Mouse (Mus musculus): ENCODE measurements around the gene Orc2. TPM values are rescaled to one million over a fixed set of nuclear protein-coding genes. Genes with fewer than 3 reads are reported as not detected.

The Orc2 gene
- polyA plus RNA-seq, 2 experiments = 21.2 to 39.0 TPM

GRCm38 (mm10) chr1:58445143-58445722 is 59.7 kb downstream of the Orc2 start, which contains the start of the genes Nif3l1 and Ppil3:
Nif3l1 (plus strand) TSS chr1:58445151.
Ppil3 (minus strand) TSS chr1:58445486.
- H3K27ac ChIP-seq = peak within 1 kb of the TSS; percentile 56

GRCm38 (mm10) chr1:58444691-58445090 is 60.2 kb downstream of the Orc2 start:
- no peaks in the 10 kb centered on the region for H3K9me3 ChIP-seq (ENCODE audit: control insufficient read depth, low read length)
- peaks cover 4 to 11% of the 10 kb centered on the region in 2 experiments for H3K4me1 ChIP-seq (replicated peaks; ENCODE audit: control insufficient read depth in 2 of 2, insufficient read depth in 2 of 2, low read length in 1 of 2)
- no peaks in the 10 kb centered on the region for H3K27me3 ChIP-seq (ENCODE audit: control insufficient read depth, insufficient read depth, low read length)
- H3K4me3 ChIP-seq (ENCODE audit: insufficient read depth in 1 of 2, low read depth in 2 of 2, low read length in 2 of 2) = peak overlapping the region; percentile 65 to 77
- H3K9ac ChIP-seq (replicated peaks) = peak overlapping the region; percentile 77
- H3K27ac ChIP-seq = 0 out of 2 replicates have a peak overlapping the region, but pooled peaks have one; percentile 5
- DNase-seq (ENCODE audit: low read depth in 3 of 3, low spot score in 3 of 3) = no peak
- 7% methylated on average over 10 of the region's 10 CpGs for WGBS (ENCODE audit: insufficient replicate concordance)
- TF ChIP-seq CTCF (IDR thresholded peaks at IDR 0.05; ENCODE audit: low read depth) (no peak), EP300 (IDR thresholded peaks at IDR 0.05; ENCODE audit: low read depth) (no peak)
- peak; percentile 26; the same call in 1 of the 2 replicates for ATAC-seq (ENCODE audit: insufficient read depth)
- H3K36me3 ChIP-seq (replicated peaks; ENCODE audit: control insufficient read depth, insufficient read depth, low read depth) = peaks cover 6% of the 10 kb centered on the region
- peak overlapping the region; percentile 88 for H3K4me2 ChIP-seq (ENCODE audit: low read depth)

More at GRCm38 (mm10) chr1:58445143-58445722, 59.7 kb downstream of the Orc2 start, which contains the start of the genes Nif3l1 and Ppil3:
- DNase-seq (ENCODE audit: low read depth in 3 of 3, low spot score in 3 of 3) = peak; percentile 70 to 79 (median 73)
- peak within 1 kb of the TSS; percentile 77 for H3K9ac ChIP-seq (replicated peaks)
- H3K4me3 ChIP-seq (ENCODE audit: insufficient read depth in 1 of 2, low read depth in 2 of 2, low read length in 2 of 2) = peak within 1 kb of the TSS; percentile 65 to 77
- peak; percentile 93 for ATAC-seq (ENCODE audit: insufficient read depth)
- TF ChIP-seq CTCF (IDR thresholded peaks at IDR 0.05; ENCODE audit: low read depth) = peak; percentile 40
- no peak for TF ChIP-seq EP300 (IDR thresholded peaks at IDR 0.05; ENCODE audit: low read depth)
- H3K9me3 ChIP-seq (ENCODE audit: control insufficient read depth, low read length) = no peaks in the 10 kb centered on the region
- WGBS (ENCODE audit: insufficient replicate concordance) = under 1% methylated on average over 33 of the region's 33 CpGs
- peaks cover 4 to 11% of the 10 kb centered on the region in 2 experiments for H3K4me1 ChIP-seq (replicated peaks; ENCODE audit: control insufficient read depth in 2 of 2, insufficient read depth in 2 of 2, low read length in 1 of 2)
- peak within 1 kb of the TSS; percentile 88 for H3K4me2 ChIP-seq (ENCODE audit: low read depth)
- H3K27me3 ChIP-seq (ENCODE audit: control insufficient read depth, insufficient read depth, low read length) = no peaks in the 10 kb centered on the region
- H3K36me3 ChIP-seq (replicated peaks; ENCODE audit: control insufficient read depth, insufficient read depth, low read depth) = peaks cover 6% of the 10 kb centered on the region; the same call in 1 of the 2 replicates

GRCm38 (mm10) chr1:58424551-58424950 is 80.4 kb downstream of the Orc2 start:
- TF ChIP-seq CTCF (IDR thresholded peaks at IDR 0.05; ENCODE audit: low read depth) = no peak
- TF ChIP-seq EP300 (IDR thresholded peaks at IDR 0.05; ENCODE audit: low read depth) = no peak
- H3K27me3 ChIP-seq (ENCODE audit: control insufficient read depth, insufficient read depth, low read length) = no peaks in the 10 kb centered on the region
- H3K4me3 ChIP-seq (ENCODE audit: insufficient read depth in 1 of 2, low read depth in 2 of 2, low read length in 2 of 2) = peak overlapping the region in 1 of 2 experiments; percentile 100; a peak in 1 of 4 replicates
- DNase-seq (ENCODE audit: low read depth in 3 of 3, low spot score in 3 of 3) (no peak), ATAC-seq (ENCODE audit: insufficient read depth) (no peak)
- no peak overlapping the region for H3K9ac ChIP-seq (replicated peaks)
- no peaks in the 10 kb centered on the region for H3K9me3 ChIP-seq (ENCODE audit: control insufficient read depth, low read length)
- 83% methylated on average over 3 of the region's 3 CpGs for WGBS (ENCODE audit: insufficient replicate concordance)
- peaks cover 5 to 10% of the 10 kb centered on the region in 2 experiments; a peak in 3 of 4 replicates for H3K4me1 ChIP-seq (replicated peaks; ENCODE audit: control insufficient read depth in 2 of 2, insufficient read depth in 2 of 2, low read length in 1 of 2)
- H3K36me3 ChIP-seq (replicated peaks; ENCODE audit: control insufficient read depth, insufficient read depth, low read depth) = peaks cover 23% of the 10 kb centered on the region
- H3K27ac ChIP-seq = no peak overlapping the region; the same call in 1 of the 2 replicates
- peak overlapping the region; percentile 62 for H3K4me2 ChIP-seq (ENCODE audit: low read depth)

GRCm38 (mm10) chr1:58423371-58424248 is 81.3 kb downstream of the Orc2 start, which contains the start of gene Clk1:
Clk1 (minus strand) TSS chr1:58424066.
- peak; percentile 84 to 88 (median 88) for DNase-seq (ENCODE audit: low read depth in 3 of 3, low spot score in 3 of 3)
- under 1% methylated on average over 79 of the region's 79 CpGs for WGBS (ENCODE audit: insufficient replicate concordance)
- Histone ChIP-seq H3K9me3 (ENCODE audit: control insufficient read depth, low read length) (no peaks in the 10 kb centered on the region), H3K27ac (peak within 1 kb of the TSS; percentile 98), H3K4me3 (ENCODE audit: insufficient read depth in 1 of 2, low read depth in 2 of 2, low read length in 2 of 2) (peak within 1 kb of the TSS; percentile 89 to 100), H3K4me2 (ENCODE audit: low read depth) (peak within 1 kb of the TSS; percentile 87), H3K36me3 (replicated peaks; ENCODE audit: control insufficient read depth, insufficient read depth, low read depth) (peaks cover 32% of the 10 kb centered on the region), H3K4me1 (replicated peaks; ENCODE audit: control insufficient read depth in 2 of 2, insufficient read depth in 2 of 2, low read length in 1 of 2) (peaks cover 5 to 10% of the 10 kb centered on the region in 2 experiments; a peak in 3 of 4 replicates), H3K9ac (replicated peaks) (peak within 1 kb of the TSS; percentile 100), H3K27me3 (ENCODE audit: control insufficient read depth, insufficient read depth, low read length) (no peaks in the 10 kb centered on the region)
- TF ChIP-seq CTCF (IDR thresholded peaks at IDR 0.05; ENCODE audit: low read depth) (0 out of 2 replicates have a peak, but pooled peaks have one; percentile 1), EP300 (IDR thresholded peaks at IDR 0.05; ENCODE audit: low read depth) (no peak)
- peak; percentile 87 for ATAC-seq (ENCODE audit: insufficient read depth)

Measured in liver, embryonic 14.5 days (tissue).